Mouse (Mus musculus) yolk sac, embryonic 10.5 days (tissue): Measurements from ENCODE around the gene Tmem161a.
A peak's percentile ranks its signal among the peaks of the same experiment; 100 is the strongest.

Experiments used
- DNase-seq: peaks from one replicate; pipeline ENCODE4 v3.0.0-alpha.2; 2017; ENCODE audit warnings: low spot score

Gene Tmem161a

DNA sequence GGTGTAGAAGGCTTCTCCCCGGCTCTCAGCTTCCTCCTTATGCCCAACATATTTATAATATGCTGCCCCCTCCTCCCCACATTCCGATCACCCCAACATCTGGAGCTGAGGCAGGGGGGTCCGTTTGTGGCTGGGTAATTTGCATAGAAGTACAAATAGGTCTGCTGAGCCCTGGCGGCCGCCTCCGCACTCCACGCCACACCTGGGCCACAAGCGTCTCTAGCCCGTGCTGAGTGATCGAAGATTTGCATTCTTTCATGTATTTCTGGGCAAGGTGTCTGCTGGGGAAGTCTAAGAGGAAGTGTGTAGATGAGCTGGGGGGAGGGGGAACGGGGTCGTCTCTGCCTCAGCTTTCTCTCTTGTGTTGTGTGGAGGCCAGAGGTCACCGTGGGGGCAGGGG, 12.1 kb upstream of the Tmem161a start:
- DNase-seq = no peak

DNA sequence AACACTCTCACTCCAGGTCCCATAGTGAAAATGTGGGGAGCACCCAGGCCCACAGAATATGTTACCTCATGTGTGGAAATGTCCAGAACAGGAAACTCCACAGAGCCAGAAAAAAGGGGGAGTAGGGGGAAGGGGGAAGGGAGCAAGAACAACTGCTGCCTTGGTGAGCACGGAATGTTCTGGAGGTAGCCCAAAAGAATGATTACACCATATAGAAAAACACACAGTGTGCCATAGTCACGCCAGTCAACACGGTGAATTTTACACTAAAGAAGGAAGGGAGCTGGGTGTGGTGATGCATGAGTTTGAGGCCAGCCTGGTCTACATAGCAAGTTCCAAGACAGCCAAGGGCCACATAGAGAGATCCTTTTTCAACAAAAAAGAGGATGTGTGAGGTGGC, 8.8 kb upstream of the Tmem161a start:
- DNase-seq = no peak

GRCm38 (mm10) chr8:70166504-70167110, 5.5 kb upstream of the Tmem161a start:
- peak; percentile 50 for DNase-seq

GRCm38 (mm10) chr8:70170116-70170515, 2.0 kb upstream of the Tmem161a start:
- DNase-seq = no peak

- DNase-seq = peak; percentile 18
Measured at GRCm38 (mm10) chr8:70170748-70171147, 1.4 kb upstream of the Tmem161a start.

GRCm38 (mm10) chr8:70171240-70171639, 916 bp upstream of the Tmem161a start:
- no peak for DNase-seq

GRCm38 (mm10) chr8:70173320-70173719, 1.2 kb downstream of the Tmem161a start:
- DNase-seq = no peak

GRCm38 (mm10) chr8:70174079-70174478, 1.9 kb downstream of the Tmem161a start:
- no peak for DNase-seq

DNA sequence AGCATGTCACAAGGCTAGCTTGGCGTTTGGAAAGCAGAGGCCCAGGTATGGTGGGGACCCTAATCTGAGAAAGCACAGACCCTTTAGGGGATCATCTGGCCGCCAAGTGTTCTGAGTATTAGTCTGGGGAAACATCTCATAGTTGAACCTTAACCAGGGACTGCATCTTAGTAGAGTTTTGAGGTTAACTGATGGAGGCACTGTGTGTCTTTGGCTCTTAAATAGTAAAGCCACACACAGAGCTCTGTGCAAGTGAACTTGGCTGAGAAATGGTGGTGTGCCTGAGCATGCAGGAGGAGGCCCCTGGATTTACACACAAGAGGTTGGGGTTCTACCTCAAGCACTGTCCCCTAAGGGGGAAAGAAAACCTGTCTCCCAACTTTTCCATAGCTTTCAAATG, 6.1 kb downstream of the Tmem161a start:
- no peak for DNase-seq

DNA sequence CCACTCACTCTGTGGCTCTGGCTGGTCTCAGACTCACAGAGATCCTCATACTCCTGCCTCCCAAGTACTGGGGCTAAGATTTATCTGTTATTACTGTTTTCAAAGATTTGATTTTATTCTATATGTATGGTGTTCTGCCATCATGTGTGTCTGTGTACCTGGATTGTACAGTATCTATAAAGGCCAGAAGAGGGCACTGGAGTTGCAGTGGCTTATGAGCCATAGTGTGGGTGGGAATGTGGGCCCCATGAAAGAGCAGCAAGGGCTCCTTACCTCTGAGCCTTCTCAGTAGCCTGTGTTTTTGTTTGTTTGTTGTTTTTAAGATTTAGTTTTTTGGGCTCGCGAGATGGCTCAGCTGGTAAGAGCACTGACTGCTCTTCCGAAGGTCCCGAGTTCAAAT, 6.9 kb downstream of the Tmem161a start:
- DNase-seq = no peak

DNA sequence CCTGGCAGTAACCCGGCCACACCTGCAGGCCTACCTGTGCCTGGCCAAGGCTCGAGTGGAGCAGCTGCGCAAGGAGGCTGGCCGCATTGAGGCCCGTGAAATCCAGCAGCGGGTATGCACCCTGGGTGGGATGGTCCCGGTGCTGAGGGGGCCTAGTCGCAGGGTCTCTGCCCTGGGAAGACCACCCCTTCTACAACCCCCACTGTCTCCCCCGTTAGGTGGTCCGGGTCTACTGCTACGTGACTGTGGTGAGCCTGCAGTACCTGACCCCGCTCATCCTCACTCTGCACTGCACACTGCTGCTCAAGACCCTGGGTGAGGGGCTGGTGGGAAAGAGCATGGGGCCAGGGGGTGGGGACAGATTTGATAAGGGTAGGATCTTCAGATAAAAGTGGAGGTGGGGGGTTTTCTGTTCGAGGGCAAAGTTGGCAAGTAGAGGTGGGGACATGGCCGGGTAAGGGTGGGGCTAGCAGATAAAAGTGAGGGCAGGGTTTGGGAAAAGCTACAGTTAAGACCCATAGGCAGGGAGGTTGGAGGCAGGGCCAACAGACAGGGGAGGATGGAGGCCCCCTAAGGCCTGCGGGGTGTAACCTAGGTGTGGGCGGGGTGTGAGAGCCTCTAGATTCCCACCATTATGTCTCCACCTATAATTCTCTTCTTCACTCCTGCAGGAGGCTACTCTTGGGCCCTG, 9.2 kb downstream of the Tmem161a start:
- DNase-seq = no peak

- no peak for DNase-seq
Measured at GRCm38 (mm10) chr8:70181903-70182252, 9.7 kb downstream of the Tmem161a start.

DNA sequence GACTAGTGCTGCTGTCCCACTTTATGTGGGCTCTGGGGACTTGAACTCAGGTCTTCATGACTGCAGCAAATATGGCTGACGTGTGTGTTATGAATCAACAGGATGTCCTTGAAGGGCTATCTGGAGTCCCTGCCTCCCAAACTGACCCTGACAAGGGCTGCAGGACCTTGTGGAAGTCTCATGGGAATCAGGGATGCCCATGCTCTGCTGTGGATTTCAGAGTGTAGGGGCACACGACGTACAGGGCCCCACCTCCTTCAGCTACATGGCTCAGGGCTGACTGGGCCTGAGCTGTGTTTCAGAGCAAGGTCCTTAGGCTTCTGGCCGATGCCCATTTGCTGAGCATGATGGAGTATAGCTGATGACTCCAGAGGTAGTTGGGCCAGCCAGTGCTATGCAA, 11.0 kb downstream of the Tmem161a start:
- DNase-seq = no peak

- no peak for DNase-seq
Measured at GRCm38 (mm10) chr8:70188707-70189106, 16.6 kb downstream of the Tmem161a start.

GRCm38 (mm10) chr8:70193238-70193637, 21.1 kb downstream of the Tmem161a start:
- DNase-seq = no peak

DNA sequence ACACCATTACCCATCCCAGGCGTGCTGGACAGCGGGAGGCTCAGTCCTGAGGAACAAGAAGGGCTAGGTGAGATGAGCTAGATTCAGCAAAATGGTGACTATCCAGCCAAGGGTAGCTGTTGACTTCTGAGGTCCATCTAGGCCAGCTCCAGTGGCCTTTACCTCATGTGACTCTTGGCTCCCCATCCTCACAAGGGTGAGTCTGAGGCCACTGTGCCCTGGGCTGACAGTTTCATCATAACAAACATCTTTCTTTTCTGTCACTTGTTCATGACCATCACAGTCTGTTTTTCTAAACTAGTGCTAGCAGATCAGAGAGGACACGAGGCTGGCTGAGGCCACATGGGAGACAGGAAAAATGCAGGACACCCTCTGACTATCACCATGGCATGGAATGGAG, 22.0 kb downstream of the Tmem161a start:
- DNase-seq = no peak

GRCm38 (mm10) chr8:70195762-70196161, 23.6 kb downstream of the Tmem161a start:
- DNase-seq = no peak

DNA sequence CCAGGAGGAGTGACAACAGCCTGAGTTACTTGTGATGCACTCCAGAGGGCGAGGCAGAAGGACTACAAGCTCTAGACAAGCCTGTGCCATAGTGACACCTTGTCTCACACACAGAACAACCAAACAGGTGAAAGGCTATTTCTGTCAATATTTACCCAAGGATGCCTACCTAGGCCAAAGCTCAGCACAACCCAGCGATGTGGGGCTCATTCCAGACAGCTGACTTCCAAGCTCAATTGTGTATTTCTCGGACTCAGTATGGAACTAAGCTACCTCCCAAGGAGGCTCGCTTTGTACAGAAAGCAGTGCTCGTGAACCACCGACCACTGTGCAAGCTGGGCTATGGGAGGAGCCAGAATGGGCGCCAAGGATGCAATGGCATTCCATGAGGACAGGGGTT, 25.4 kb downstream of the Tmem161a start:
- peak; percentile 37 for DNase-seq

GRCm38 (mm10) chr8:70200098-70200681, 28.0 kb downstream of the Tmem161a start:
- DNase-seq = no peak

DNA sequence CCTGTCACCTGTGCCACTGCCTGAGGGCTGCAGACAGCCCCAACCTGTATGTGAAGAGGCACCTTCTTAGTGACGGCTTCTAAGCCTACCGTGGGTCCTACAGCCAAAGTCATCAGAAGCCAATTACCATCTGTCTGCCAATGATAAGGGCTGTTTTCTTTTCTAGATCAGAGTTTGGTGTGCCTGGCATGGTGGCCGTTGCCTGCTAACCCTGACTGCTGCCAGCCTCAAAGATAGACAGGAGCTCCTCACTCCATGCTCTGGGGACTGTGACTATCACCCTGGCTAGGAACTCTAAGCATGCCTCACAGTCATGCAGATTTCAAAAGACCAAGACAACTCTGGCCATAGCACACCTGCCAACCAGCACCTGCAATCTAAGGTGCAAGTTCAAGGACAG, 29.3 kb downstream of the Tmem161a start:
- DNase-seq = no peak

DNA sequence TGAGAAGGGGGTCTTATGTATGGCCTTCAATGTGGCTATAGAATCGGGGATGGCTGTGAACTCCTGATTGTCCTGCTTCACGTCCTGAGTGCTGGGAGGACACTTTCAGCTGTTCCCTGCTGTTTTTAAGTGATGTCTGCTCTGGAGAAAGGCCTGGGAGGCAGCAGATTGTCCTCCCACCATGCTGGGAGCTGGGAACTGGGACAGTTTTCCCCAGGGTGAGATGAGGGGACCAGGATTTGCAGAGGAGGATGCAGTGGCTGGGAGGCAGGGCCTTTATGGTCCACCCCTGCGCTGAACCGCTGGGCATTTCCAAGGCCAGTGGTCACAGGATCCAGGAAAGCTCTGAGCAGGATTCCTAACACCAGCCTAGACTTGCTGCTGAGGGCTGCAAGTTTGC, 30.9 kb downstream of the Tmem161a start:
- no peak for DNase-seq

DNA sequence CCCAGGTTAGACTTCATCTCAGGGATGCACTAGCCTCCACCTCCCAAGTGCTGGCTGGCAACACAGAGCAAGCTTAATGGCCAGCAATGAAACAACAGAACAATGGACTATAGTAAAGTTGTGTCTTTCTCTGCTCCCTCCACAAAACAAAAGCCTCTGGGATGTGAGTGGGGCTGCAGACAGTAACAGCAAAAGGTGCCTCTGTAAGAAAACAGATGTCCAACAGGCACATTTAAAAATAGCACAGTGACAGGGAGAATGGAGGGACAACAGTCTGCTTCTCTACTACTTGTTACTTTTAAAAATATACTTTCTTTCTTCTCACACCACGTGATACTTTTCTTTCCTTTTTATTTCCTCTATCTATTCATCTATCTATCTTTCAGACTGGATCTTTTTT, 32.6 kb downstream of the Tmem161a start:
- DNase-seq = no peak

GRCm38 (mm10) chr8:70208130-70208529, 36.0 kb downstream of the Tmem161a start:
- DNase-seq = peak; percentile 61

DNA sequence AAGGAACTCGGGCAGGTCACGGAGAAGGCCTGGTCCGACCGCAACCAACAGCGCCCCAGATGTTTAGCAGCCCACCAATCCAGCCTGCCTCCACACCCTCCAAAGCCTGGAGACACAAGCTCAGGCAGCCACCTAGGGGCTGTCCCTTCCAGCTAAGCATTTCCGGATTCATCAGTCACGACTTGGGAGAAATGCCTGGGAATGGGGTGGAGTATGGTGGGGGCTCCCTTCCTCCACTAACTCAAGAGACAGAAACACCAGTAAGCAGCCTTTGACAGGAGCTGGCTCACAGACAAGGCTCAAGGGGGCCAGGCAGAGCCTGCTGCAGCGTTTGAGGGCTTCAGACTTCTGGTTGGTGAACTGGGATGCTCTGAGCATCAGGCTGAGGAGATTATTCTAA, 38.4 kb downstream of the Tmem161a start:
- peak; percentile 16 for DNase-seq
